Mouse (Mus musculus): ENCODE measurements at regions not wholly inside any gene's neighbourhood (a gene's known extent, or its start where the extent isn't known, plus 50 kb on each side); places are given as distances from the start of the nearest gene placed in this dataset.
A peak's percentile ranks its signal among the peaks of the same experiment; 100 is the strongest.

- no peak for DNase-seq (ENCODE audit: low spot score in 2 of 2)
Observed at GRCm38 (mm10) chr16:42808864-42809263, 66.8 kb upstream of the Zbtb20 start.

- no peak for DNase-seq (ENCODE audit: low spot score in 2 of 2)
Observed at GRCm38 (mm10) chr16:42807536-42807935, 68.1 kb upstream of the Zbtb20 start.

DNA sequence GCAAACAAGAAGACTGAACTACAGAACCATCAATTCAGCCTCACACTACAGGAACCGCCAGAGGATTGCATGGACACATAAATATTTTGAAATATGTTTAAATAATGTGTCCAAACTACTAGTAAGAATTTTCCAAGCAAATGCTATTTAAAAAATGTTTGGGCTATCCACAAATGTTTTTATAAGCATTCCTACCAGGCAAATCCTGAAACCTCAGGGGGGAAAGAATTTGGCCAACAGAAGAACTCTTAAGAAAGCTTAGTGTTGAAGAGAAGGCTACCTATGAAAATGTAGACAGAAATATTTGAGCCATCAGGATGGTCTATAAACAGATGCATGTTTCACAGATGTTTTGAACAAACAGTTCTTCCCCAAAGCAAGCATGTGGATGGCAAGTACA, 72.1 kb upstream of the Zbtb20 start:
- no peak for DNase-seq (ENCODE audit: low spot score in 2 of 2)

DNA sequence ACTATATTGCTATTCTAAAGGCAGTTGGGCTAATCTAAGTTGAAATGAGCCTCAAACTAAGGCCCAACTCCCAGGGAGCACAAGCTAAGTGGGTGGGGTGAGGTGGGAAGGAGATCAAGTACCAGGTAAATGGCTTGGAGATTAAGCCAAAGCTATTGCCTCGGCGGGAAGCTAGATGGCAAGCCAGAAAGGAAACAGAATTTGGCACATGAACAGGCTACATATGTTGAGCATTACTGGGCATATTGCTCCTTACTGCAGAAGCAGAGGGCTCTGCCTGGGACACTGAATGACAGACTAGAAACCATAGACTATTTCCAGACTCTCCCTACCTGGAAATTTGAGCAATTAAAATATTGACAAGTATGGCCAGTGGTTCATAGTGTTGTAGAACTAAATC, 83.1 kb upstream of the Zbtb20 start:
- no peak for DNase-seq (ENCODE audit: low spot score in 2 of 2)

GRCm38 (mm10) chr16:42784712-42785111, 91.0 kb upstream of the Zbtb20 start:
- DNase-seq (ENCODE audit: low spot score in 2 of 2), result no peak

DNA sequence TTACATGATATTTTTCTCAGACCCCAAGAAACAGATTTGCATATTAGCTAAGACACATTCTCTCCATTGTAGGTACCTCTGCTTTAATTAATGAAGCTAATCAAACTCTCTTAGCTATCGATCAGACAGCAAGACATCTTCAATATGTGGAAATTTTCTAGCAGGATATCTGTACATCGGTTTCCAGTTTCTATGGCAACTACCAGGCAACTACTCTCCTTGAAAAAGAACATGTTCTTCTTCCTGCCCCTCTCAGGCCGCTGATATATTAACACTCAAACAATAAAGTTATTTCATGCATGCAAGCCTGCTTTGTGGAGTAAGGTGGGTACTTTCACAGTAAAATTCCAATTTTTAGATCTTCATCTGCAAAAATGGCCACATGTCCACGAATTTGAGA, 91.7 kb upstream of the Zbtb20 start:
- no peak for DNase-seq (ENCODE audit: low spot score in 2 of 2)

DNA sequence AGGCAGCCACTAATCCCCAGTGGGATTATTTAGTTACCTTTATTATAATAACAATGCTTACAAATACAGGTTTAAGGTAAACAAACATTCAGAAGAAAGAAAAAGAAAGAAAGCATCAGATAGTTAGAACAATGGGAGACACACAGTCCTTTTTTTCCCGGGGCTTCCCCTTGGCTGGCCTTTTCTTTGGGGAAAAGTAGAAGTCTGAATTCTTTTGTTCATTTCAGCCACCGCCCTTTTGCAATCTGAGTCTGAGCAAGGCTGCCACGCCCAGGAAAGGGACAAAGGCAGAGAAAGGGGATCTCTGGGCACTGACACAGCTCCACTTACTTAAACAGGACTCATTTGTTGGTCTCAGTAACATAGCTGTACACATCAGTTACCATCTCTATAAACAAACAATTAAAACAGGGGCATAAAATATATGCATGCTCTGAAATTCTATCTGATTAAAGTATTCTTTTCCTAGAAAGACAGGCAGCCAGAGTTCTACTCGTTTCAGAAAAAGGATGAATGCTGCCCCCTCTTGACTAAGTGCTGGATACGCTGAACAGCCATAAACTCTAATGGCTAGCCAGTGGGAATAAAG, 93.5 kb upstream of the Zbtb20 start:
- peak in 1 of 2 experiments; percentile 9 for DNase-seq (ENCODE audit: low spot score in 2 of 2)

GRCm38 (mm10) chr16:42781096-42782071, 94.3 kb upstream of the Zbtb20 start:
- DNase-seq (ENCODE audit: low spot score in 2 of 2), result no peak

- no peak for DNase-seq (ENCODE audit: low spot score in 2 of 2)
Observed at GRCm38 (mm10) chr16:42779957-42780356, 95.7 kb upstream of the Zbtb20 start.

DNA sequence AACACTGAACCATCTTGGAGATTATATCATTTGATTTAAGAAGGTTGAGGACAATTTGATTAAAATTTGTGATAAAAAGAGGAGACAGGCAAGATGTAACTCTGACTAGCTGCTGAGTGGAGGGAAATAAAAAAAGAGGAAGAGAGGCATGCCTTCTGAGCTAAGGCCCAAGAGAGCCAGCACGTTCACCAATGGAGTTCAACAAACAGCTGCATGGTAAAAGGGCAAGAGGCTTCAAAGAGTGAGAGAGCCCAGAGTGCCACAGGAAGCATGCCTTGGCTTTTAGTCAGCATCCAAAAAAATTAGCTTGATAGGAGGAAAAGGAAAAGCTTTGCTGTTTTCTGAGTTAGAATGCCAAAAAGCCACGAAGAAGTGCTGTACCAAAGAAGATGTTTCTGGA, 103.0 kb upstream of the Zbtb20 start:
- no peak for DNase-seq (ENCODE audit: low spot score in 2 of 2)

- no peak for DNase-seq (ENCODE audit: low spot score in 2 of 2)
Observed at GRCm38 (mm10) chr16:42770199-42770598, 105.5 kb upstream of the Zbtb20 start.

DNA sequence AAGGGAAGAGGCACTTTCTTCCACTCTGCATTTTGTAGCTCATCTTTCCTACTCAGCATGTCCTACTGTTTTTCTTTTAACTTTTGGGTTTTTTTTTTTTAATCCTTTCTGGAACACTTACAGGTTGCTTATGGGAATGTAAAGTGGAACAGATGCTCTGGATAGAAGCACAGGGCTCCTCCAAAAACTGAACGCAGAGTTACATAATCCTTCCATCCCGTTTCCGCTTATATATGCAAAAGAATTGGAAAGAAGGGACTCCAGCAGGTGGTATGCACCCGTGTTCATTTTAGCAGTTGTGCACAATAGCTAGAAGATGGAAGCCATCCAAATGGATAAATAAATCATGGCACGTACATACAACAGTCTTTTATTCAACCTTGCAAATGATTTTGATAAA, 127.0 kb upstream of the Zbtb20 start:
- DNase-seq (ENCODE audit: low spot score in 2 of 2), result no peak

DNA sequence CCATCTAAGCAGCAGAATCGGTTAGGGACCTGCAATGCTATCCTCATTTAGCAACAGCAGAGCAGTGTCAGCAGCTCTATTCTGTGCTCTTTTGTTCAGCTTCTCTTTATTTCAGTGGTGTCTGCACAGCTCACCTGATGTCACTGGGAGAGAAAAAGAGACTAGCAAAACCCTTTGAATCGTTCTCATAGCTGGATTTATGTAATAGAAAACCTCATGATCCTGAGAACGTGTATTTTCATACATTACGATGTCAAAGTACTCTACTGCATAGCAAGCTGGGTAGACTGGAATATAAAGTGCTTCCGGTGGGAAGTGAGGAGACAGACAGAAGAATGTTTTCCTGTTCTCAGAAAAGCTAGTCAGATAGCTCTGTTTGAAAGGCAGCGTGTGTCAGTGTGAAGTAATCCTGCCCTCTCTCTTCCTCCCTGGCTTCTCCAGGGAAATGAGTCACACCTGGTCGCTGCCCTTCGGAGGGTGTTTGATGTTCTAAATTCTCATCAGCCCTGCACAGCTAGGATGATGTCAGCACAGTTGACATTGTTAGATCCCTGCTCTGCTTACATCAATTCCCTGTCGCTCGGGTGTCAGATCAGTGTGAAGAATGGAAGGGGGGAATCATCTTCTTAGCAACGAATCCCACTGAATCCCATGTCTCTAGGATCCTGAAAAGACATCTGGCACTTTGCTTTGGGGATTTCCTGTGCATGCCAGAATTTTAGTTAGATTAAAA, 129.6 kb upstream of the Zbtb20 start:
- DNase-seq (ENCODE audit: low spot score in 2 of 2), result peak in 1 of 2 experiments; percentile 3

- DNase-seq (ENCODE audit: low spot score in 2 of 2), result no peak
Observed at GRCm38 (mm10) chr16:42743538-42743937, 132.1 kb upstream of the Zbtb20 start.

GRCm38 (mm10) chr16:42743120-42743519, 132.6 kb upstream of the Zbtb20 start:
- DNase-seq (ENCODE audit: low spot score in 2 of 2), result no peak

DNA sequence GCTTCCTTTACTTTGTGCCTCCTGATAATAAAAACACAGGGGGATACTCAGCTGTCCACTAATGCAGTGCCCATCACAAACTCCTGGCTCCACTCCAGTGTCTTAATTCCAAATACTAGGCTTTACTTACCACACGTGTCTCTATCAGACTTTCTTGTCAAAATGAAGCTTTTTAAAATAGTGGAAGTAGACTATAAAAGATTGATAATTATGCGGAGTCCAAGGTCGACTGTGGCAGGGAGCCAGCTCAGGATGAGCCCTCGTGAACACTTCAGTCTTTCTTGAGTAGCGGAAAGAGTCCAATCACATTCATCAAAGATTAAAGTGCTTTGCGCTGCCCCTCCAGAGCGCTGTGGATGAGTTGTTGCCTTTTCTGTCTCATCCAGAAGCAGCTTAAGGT, 147.9 kb upstream of the Zbtb20 start:
- DNase-seq (ENCODE audit: low spot score in 2 of 2), result peak in 1 of 2 experiments; percentile 4

DNA sequence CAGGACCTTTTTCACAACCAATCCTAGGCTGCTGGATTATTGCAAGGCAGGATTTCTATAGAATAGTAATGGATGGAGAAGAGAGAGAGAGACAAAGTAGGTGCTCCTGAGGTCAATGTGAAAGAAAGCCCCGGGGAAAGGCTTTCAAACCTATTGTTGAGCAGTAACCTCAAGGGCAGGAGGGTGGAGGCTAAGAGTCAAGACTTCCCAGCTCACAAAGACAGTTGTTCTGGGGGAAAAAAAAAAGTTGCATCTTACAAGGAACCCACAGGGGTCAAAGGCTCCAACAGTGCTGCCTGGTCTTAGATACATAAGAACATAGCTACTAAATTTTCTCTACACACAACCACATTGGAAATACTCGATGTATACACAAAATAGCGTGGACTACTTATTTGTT, 155.8 kb upstream of the Zbtb20 start:
- DNase-seq (ENCODE audit: low spot score in 2 of 2), result no peak

GRCm38 (mm10) chr16:42718452-42718851, 157.2 kb upstream of the Zbtb20 start:
- DNase-seq (ENCODE audit: low spot score in 2 of 2), result no peak

- DNase-seq (ENCODE audit: low spot score in 2 of 2), result no peak
Observed at GRCm38 (mm10) chr16:42717828-42718412, 157.8 kb upstream of the Zbtb20 start.

DNA sequence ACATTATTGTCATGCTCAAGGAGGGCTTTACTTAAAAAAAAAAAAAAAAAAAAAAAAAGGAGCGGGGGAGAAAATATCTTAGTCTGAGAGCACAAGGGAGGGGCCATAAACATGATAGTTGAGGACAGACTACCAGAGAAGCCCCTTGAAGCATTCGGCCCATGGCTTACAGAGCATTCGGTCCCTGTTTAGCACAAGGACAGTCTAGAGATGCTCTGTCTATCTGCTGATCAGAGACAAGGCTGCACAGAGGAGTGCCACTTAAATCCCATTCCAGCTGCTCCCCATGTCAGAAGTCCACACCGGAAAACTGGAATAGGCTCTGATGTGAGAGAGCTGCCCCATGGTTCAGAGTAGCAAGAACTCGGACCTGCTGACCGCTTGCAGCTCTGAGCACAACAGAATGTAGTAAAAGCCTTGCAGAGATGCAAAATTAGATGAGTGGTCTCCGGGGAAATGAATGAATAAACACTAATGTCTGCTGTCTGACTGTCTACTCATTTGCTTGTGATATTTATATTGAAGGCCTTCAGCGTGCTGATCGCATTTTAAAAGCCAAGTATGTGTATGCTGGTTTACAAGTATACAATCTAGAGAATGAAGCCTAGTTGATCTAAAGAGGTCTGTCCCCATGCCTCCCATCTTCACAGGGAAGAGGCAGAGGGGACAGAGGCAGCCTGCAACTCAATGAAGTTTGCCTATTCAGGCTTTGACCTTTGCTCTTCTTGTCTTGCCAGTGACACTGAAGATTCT, 158.4 kb upstream of the Zbtb20 start:
- DNase-seq (ENCODE audit: low spot score in 2 of 2), result no peak

- DNase-seq (ENCODE audit: low spot score in 2 of 2), result no peak
Observed at GRCm38 (mm10) chr16:42702676-42703075, 173.0 kb upstream of the Zbtb20 start.
